Mouse (Mus musculus) mature B cell (primary cell): ENCODE data around the gene Hsd17b3.

ENCODE experiments used
- in situ Hi-C: fragments of 300-500 bp; cut with MboI; formaldehyde crosslinking; loops from 2 replicates; pipeline ENCODE4 v1.14.3; 2019

The Hsd17b3 gene

GRCm38 (mm10) chr13:64022786-64023468 lies 66.1 kb downstream of the Hsd17b3 start:
- in situ Hi-C loops: no loop called here

GRCm38 (mm10) chr13:64020902-64021311 lies 68.1 kb downstream of the Hsd17b3 start:
- in situ Hi-C loops: no loop called here

- in situ Hi-C loops: no loop called here
These were observed 70.4 kb downstream of the Hsd17b3 start for GRCm38 (mm10) chr13:64018586-64019141.

- in situ Hi-C loops: no loop called here
These were observed 73.0 kb downstream of the Hsd17b3 start for GRCm38 (mm10) chr13:64016048-64016447.

GRCm38 (mm10) chr13:64011157-64011556 lies 77.9 kb downstream of the Hsd17b3 start:
- in situ Hi-C loops: no loop called here
